Mouse (Mus musculus) adrenal gland, adult (tissue): ENCODE measurements around the gene Zfp93.

Experiments
- DNase-seq, 2 experiments: peaks; one replicate each; pipeline ENCODE4 v3.0.0; 2022 to 2023; ENCODE audit warnings: low spot score in 1 of 2; ENCODE audit not compliant: inconsistent age in 2 of 2

Gene Zfp93

GRCm38 (mm10) chr7:24326273-24327135 lies 56.3 kb downstream of the Zfp93 start:
- no peak for DNase-seq
